Mouse (Mus musculus) kidney, embryonic 16.5 days (tissue): Measurements from ENCODE around the gene Tbc1d2. TPM values are rescaled to one million over a fixed set of nuclear protein-coding genes. Genes with fewer than 3 reads are reported as not detected.
A peak's percentile ranks its signal among the peaks of the same experiment; 100 is the strongest.
"Not testable (repeated sequence)": the region's sequence is repeated elsewhere in the genome, so short reads cannot be mapped to it uniquely, and the experiment has no call there.

Experiments
- ATAC-seq: fragments of 200-750 bp; cut with Nextera tagmentation; 2 replicates; pipeline ENCODE4 v1.8.0; 2017; ENCODE audit warnings: moderate TSS enrichment; ENCODE audit not compliant: low FRiP score, low TSS enrichment
- H3K27ac ChIP-seq: fragments of 300-500 bp; sonication (generic); 2 replicates; pipeline ENCODE4 v1.5.1; 2014; ENCODE audit warnings: low read length
- H3K27me3 ChIP-seq: fragments of 300-500 bp; sonication (generic); 2 replicates; pipeline ENCODE4 v1.6.1; 2014; ENCODE audit warnings: low read length, control low read depth, mixed read lengths; ENCODE audit not compliant: insufficient read depth
- H3K36me3 ChIP-seq: fragments of 300-500 bp; sonication (generic); 2 replicates; pipeline ENCODE4 v1.6.1; 2014; ENCODE audit warnings: low read length, control low read depth, mixed read lengths; ENCODE audit not compliant: insufficient read depth
- H3K4me1 ChIP-seq: fragments of 300-500 bp; sonication (generic); 2 replicates; pipeline ENCODE4 v1.6.1; 2014; ENCODE audit warnings: low read length, control low read depth, mixed read lengths; ENCODE audit not compliant: insufficient read depth
- H3K4me2 ChIP-seq: fragments of 300-500 bp; sonication (generic); replicated peaks from 2 replicates; pipeline ENCODE4 v1.6.1; 2014; ENCODE audit warnings: low read depth, low read length
- H3K4me3 ChIP-seq: fragments of 300-500 bp; sonication (generic); 2 replicates; pipeline ENCODE4 v1.5.1; 2014; ENCODE audit warnings: mild to moderate bottlenecking, low read length
- H3K9ac ChIP-seq: fragments of 300-500 bp; sonication (generic); replicated peaks from 2 replicates; pipeline ENCODE4 v1.6.1; 2014; ENCODE audit warnings: low read length
- H3K9me3 ChIP-seq: fragments of 300-500 bp; sonication (generic); 2 replicates; pipeline ENCODE4 v1.6.1; 2016; ENCODE audit warnings: low read length, control low read depth
- WGBS: fragments of 180-500 bp; shearing (Covaris S2); extraction: QIAGEN DNeasy Blood & Tissue Kit; methylation state at CpG from one replicate; pipeline ENCODE4 v1.1.7; 2014; 5-methylcytosine and 5-hydroxymethylcytosine counted together
- polyA plus RNA-seq: library from polyadenylated mRNA; unstranded; fragments of >200 nt; fragmentation: Nextera tagmentation; extraction: Ambion mirVana; gene quantifications from 2 replicates; pipeline ENCODE4 v1.2.1, GENCODE M21; 2015

Tbc1d2 gene
- polyA plus RNA-seq, 1 experiment from 2014 or later: 3.7 TPM

- not testable (repeated sequence) for H3K4me2 ChIP-seq, H3K4me3 ChIP-seq, H3K4me1 ChIP-seq, H3K9ac ChIP-seq, ATAC-seq, H3K27ac ChIP-seq, H3K9me3 ChIP-seq, H3K36me3 ChIP-seq
- WGBS: 78% methylated on average over 12 of the region's 12 CpGs
- peaks cover 23% of the 10 kb centered on the region for H3K27me3 ChIP-seq
These were observed 50.4 kb downstream of the Tbc1d2 start for GRCm38 (mm10) chr4:46599609-46600008.

DNA sequence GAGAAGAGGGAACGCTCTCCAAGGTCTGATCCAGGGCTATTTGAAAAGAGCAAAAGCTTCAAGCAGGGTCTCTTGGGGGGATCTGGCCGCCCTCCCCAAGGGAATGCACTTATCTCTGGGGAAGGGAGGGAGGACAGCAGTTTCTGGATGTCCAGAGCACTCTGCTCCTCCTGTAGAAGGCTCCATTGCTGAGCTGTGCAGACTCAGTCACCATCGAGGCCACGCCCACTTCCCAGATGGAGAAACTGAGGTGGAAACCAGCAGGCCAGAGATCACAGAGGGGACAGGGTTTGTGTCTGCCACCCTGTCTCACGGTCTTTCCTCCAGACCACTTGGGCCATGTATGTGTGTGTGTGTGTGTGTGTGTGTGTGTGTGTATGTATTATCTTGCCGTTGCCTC is 51.0 kb downstream of the Tbc1d2 start:
- no peak for ATAC-seq

GRCm38 (mm10) chr4:46598111-46598510 is 51.9 kb downstream of the Tbc1d2 start:
- no peaks in the 10 kb centered on the region for H3K36me3 ChIP-seq
- peaks cover 5% of the 10 kb centered on the region; the same call in 1 of the 2 replicates for H3K4me1 ChIP-seq
- 70% methylated on average over 10 of the region's 10 CpGs for WGBS
- H3K9ac ChIP-seq: no peak overlapping the region
- peaks cover 20% of the 10 kb centered on the region for H3K27me3 ChIP-seq
- ATAC-seq: no peak
- no peaks in the 10 kb centered on the region for H3K9me3 ChIP-seq
- no peak overlapping the region for H3K4me3 ChIP-seq
- no peak overlapping the region for H3K4me2 ChIP-seq
- H3K27ac ChIP-seq: peak overlapping the region; percentile 34; the same call in 1 of the 2 replicates

More for the DNA sequence above, 51.0 kb downstream of the Tbc1d2 start:
- H3K4me1 ChIP-seq: peaks cover 5% of the 10 kb centered on the region; the same call in 1 of the 2 replicates
- H3K27me3 ChIP-seq: peaks cover 20% of the 10 kb centered on the region
- WGBS: 84% methylated on average over 6 of the region's 6 CpGs
- H3K27ac ChIP-seq: no peak overlapping the region
- no peaks in the 10 kb centered on the region for H3K9me3 ChIP-seq
- no peak overlapping the region for H3K4me3 ChIP-seq
- H3K9ac ChIP-seq: no peak overlapping the region
- no peak overlapping the region for H3K4me2 ChIP-seq
- no peaks in the 10 kb centered on the region for H3K36me3 ChIP-seq

DNA sequence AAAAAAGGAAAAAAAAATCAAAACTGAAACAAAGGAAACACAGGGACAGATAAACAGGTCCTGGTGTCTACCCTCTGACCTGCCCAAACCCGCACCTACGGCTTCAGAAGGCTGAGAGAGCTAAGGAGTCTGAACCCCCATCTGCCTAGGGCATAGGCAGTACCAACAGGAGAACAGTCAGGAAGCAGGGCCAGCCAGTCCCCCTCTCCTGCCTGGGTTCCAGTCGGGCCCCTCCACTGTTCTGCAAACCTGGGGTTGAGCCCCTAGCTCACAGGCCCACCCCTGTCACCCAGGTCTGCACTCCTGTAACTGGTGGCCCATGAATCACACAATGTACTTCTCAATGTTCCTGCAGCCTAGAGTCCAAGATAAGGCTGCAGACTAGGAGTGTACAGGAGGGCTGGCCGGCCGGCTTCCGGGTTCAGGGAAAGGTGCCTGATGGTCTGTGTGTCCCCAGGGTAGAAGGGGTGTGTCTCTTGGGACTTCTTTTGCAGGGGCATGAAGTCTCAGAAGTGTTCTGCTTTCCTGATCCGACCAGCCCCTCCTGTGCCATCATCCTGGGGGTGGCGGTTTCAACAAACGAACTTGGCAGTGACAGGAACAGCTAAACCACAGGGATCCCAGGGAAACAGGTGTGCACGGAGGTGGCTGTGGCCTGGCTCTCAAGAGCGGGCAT is 52.6 kb downstream of the Tbc1d2 start:
- Histone ChIP-seq H3K27ac (peak overlapping the region; percentile 43; the same call in 1 of the 2 replicates), H3K9me3 (no peaks in the 10 kb centered on the region), H3K9ac (no peak overlapping the region), H3K27me3 (peaks cover 20% of the 10 kb centered on the region), H3K36me3 (no peaks in the 10 kb centered on the region), H3K4me1 (peaks cover 5% of the 10 kb centered on the region; the same call in 1 of the 2 replicates), H3K4me3 (no peak overlapping the region), H3K4me2 (no peak overlapping the region)
- 76% methylated on average over 11 of the region's 11 CpGs for WGBS
- peak; percentile 35 for ATAC-seq

DNA sequence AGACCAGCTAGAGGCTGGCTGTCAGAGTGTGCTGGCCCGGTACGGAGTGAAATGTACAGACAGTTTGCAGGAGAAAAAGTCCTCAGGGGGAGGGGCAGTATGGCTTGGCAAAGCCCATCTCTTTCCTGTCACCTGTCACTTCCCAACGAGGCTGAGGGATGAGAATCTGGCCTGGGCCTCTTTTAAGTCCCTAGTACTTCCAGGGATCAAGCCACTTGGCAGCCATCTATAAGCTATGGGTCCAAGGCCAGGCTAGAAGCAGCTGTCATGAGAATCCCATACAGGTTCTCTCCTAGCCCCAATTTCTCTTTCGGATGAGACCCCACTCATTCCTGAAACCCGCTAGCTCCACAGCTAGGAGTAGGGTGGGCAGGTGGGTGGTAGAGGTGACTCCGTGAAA is 53.6 kb downstream of the Tbc1d2 start:
- Histone ChIP-seq H3K4me3 (no peak overlapping the region), H3K9me3 (no peaks in the 10 kb centered on the region), H3K27ac (no peak overlapping the region), H3K9ac (no peak overlapping the region), H3K36me3 (no peaks in the 10 kb centered on the region), H3K4me1 (peaks cover 3% of the 10 kb centered on the region; the same call in 1 of the 2 replicates), H3K27me3 (peaks cover 18% of the 10 kb centered on the region), H3K4me2 (no peak overlapping the region)
- no peak for ATAC-seq
- 69% methylated on average over 6 of the region's 6 CpGs for WGBS

GRCm38 (mm10) chr4:46594131-46594530 is 55.9 kb downstream of the Tbc1d2 start:
- Histone ChIP-seq H3K4me1 (peaks cover 9% of the 10 kb centered on the region), H3K27me3 (no peaks in the 10 kb centered on the region), H3K9ac (no peak overlapping the region), H3K4me3 (no peak overlapping the region), H3K36me3 (no peaks in the 10 kb centered on the region), H3K27ac (no peak overlapping the region), H3K9me3 (no peaks in the 10 kb centered on the region), H3K4me2 (no peak overlapping the region)
- no peak for ATAC-seq
- WGBS: 86% methylated on average over 5 of the region's 5 CpGs

GRCm38 (mm10) chr4:46593472-46593871 is 56.5 kb downstream of the Tbc1d2 start:
- ATAC-seq: no peak
- Histone ChIP-seq H3K36me3 (no peaks in the 10 kb centered on the region), H3K4me3 (no peak overlapping the region), H3K4me1 (peaks cover 9% of the 10 kb centered on the region), H3K9me3 (no peaks in the 10 kb centered on the region), H3K9ac (no peak overlapping the region), H3K27me3 (no peaks in the 10 kb centered on the region), H3K27ac (no peak overlapping the region), H3K4me2 (no peak overlapping the region)
- 22% methylated on average over 6 of the region's 6 CpGs for WGBS

DNA sequence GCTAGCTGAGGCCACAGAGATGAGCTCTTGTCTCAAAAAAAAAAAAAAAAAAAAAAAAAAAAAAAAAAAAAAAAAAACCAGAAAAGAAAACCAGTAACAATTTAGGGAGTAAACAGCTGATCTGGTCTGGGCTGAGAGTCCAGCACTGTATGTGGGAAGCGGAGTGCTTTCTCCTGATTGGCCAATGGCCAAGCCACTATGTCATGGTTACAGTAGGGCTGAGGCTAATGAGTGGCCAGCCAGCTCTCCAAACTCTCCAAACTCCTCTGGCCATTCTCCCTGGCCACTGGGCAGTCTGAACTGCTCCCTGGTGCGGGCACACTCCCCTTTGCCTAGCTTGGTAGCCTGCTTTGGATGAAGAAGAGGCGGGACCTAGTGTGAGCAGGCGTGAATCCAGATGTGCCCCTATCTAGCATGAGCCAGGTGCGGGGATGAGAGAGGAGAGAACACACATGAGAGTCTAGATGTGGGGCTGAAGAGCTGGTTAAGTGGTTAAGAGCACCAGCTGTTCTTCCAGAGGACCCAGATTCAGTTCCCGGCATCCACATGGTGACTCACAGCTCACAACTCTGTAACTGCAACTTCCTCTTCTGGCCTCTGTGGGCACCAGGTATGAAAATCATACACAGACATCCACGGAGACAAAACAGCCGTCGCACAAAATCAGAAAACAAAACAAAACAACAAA is 58.0 kb downstream of the Tbc1d2 start:
- H3K4me1 ChIP-seq: peaks cover 9% of the 10 kb centered on the region
- no peak overlapping the region for H3K27ac ChIP-seq
- no peak overlapping the region for H3K4me3 ChIP-seq
- WGBS: 89% methylated on average over 9 of the region's 9 CpGs
- H3K9me3 ChIP-seq: no peaks in the 10 kb centered on the region
- no peak overlapping the region for H3K4me2 ChIP-seq
- no peak overlapping the region for H3K9ac ChIP-seq
- H3K36me3 ChIP-seq: no peaks in the 10 kb centered on the region
- no peaks in the 10 kb centered on the region for H3K27me3 ChIP-seq
- ATAC-seq: no peak

DNA sequence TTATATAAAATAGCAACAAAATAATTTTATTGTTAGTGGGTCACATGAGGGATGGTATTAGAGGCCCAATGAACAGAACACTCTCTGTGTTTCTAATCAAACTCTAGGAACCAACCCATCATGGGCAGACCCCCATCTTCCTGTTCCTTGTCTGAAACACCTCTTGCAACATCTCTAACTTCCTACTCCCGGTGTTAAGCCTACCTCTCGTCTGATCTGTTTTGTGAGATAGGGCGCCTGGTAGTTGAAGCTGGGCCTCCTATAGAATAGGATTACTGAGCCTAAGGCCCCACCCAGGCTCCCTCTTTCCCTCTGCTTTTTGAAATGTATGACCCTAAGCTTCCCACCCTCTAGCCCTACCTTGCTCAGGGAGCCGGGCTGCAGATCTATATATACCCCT is 59.2 kb downstream of the Tbc1d2 start:
- Histone ChIP-seq H3K4me2 (no peak overlapping the region), H3K4me1 (peaks cover 9% of the 10 kb centered on the region), H3K9me3 (no peaks in the 10 kb centered on the region), H3K36me3 (no peaks in the 10 kb centered on the region), H3K27ac (no peak overlapping the region), H3K4me3 (no peak overlapping the region), H3K9ac (no peak overlapping the region), H3K27me3 (no peaks in the 10 kb centered on the region)
- no peak for ATAC-seq
- 75% methylated on average over 4 of the region's 4 CpGs for WGBS
